Mouse (Mus musculus) brain, embryonic 14.5 days (tissue): ENCODE measurements around the gene Itpripl2. TPM values are rescaled to one million over a fixed set of nuclear protein-coding genes. Genes with fewer than 3 reads are reported as not detected.

Experiments used
- DNase-seq: peaks from one replicate; pipeline ENCODE4 v3.0.0-alpha.2; 2011; ENCODE audit warnings: low read depth
- CTCF ChIP-seq: fragments of 200-500 bp; IDR thresholded peaks from 2 replicates; pipeline ENCODE4 v1.5.1; 2012; ENCODE audit warnings: inconsistent platforms, mild to moderate bottlenecking, moderate library complexity, borderline replicate concordance; ENCODE audit not compliant: insufficient read depth, insufficient read length; ENCODE audit errors: extremely low read depth
- POLR2A ChIP-seq: fragments of 200-500 bp; IDR thresholded peaks from 2 replicates; pipeline ENCODE4 v1.6.1; 2012; ENCODE audit warnings: mild to moderate bottlenecking, inconsistent platforms, borderline replicate concordance; ENCODE audit not compliant: poor library complexity, insufficient read depth, insufficient read length, severe bottlenecking; ENCODE audit errors: extremely low read depth
- polyA plus RNA-seq: library from polyadenylated mRNA; depleted of rRNA; stranded (reverse); fragments of >200 nt; gene quantifications from 2 replicates; pipeline ENCODE4 v1.2.3, GENCODE M21; 2012

The Itpripl2 gene
- polyA plus RNA-seq, 1 experiment: 3.3 TPM

DNA sequence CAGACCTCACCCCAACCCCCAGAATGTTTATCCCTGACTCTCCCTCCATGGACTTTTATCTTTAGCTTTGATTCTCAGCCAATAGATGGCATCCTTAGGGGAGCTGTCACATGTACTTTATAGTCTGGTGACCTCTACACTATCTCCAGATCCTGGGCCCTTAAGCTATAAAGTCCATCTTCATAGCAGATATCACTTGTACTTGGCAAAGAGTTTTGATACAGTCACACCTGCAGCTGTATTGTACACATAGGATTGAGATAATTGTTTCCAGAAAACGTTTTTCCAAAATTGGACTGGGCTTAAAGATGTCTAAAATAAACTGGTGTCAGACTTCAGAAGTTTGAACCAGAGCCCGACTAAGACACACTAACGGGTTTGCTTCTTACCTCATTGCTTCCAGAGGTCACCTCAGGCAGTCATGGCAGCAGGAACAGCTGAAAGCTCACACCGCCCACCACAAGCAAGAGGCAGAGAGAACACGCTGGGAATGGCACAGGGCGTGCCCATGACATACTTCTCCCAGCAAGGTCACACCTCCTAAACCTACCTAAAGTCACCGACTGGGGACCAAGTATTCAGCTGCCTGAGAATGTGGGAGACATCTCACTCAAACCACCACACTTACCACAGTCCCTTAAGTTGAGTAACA is 8.1 kb upstream of the Itpripl2 start:
- TF ChIP-seq CTCF (no peak), POLR2A (no peak)
- no peak for DNase-seq

DNA sequence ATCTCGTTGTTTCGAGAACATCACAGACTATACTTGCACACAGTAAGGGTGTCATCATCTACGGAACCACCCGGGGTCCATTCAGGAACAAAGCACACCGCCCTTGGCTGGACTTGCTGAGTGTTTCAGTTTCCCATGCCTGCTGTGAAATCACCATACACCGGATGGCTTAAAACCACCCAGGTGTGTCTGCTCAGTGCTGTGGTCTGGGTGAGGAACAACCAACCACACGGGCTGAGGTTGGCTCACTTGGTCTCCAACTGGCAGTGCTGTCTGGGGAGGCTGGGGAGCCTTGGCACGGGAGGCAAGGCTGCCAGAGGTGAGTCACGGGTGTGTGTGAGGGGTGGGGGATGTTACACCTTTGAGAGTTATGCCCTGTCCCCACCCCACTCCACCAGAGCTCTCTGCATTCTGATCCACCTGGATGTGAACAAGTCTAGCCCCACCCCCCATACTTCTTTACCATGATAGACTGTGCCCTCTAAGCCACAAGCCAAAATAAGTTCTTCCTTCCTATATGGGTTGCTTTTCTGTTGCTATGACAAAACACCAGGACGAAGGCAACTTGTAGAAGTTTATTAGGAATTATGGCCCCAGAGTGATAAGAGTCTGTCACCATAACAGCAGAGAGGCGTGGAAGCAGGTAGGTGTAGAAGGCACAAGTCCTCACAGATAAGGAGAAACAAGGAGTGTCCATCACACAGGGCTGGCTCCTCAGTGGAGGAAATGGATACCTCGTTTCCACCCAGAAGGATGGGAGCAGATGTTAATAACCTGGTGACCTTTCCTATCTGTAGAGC is 7.4 kb upstream of the Itpripl2 start:
- DNase-seq: no peak
- no peak for TF ChIP-seq POLR2A
- no peak for TF ChIP-seq CTCF

DNA sequence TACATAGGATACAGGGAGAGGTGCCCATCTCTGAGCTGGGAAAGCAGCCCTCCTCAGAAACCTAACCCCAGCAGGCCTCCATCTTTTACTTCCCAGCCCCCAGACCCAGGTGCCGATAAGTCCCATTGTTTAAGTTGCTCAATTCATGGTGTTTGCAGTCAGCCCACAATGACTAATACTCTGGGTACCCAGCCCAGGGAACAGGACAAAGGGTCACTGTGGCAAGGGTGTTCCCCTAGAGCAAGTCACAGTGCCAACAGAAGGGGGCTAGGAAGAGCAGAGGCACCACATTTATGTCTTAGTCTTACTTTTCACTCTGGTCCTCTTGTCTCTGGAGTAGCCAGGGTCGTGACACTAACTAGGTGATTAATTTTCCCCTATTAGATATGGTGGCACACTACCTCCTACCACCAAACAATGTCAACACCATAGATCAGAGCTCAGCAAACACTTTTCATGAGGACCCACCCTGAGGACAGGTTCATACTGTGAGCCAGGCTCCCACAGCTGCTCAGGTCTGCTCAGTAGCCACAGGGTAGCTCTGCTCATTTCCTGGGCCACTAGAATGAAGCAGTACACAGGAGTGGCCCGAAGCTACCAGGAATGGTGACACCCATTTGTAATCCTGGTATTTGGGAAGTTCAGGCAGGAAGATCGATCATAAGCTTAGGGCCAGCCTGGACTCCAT is 3.3 kb upstream of the Itpripl2 start:
- no peak for DNase-seq
- no peak for TF ChIP-seq CTCF
- no peak for TF ChIP-seq POLR2A

DNA sequence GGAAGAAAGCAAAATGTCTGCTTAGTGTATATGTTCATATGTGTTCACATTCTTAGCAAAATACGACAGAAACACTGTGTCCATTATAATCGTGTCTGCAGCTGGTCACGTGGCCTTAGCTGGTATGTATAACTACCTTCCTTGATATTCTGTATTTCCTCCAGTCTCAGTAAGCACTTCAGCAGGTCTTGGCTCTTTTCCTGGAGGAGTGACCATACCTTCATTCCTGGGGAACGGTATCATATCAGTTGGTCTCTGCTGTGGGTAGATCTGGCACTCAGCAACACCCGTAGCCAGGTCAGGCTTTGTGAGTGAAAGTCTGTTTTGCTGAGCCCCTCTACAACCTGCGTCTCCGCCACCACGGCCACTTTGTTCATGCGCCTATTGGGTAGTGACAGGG is 2.1 kb upstream of the Itpripl2 start:
- no peak for TF ChIP-seq CTCF
- no peak for TF ChIP-seq POLR2A
- DNase-seq: no peak

DNA sequence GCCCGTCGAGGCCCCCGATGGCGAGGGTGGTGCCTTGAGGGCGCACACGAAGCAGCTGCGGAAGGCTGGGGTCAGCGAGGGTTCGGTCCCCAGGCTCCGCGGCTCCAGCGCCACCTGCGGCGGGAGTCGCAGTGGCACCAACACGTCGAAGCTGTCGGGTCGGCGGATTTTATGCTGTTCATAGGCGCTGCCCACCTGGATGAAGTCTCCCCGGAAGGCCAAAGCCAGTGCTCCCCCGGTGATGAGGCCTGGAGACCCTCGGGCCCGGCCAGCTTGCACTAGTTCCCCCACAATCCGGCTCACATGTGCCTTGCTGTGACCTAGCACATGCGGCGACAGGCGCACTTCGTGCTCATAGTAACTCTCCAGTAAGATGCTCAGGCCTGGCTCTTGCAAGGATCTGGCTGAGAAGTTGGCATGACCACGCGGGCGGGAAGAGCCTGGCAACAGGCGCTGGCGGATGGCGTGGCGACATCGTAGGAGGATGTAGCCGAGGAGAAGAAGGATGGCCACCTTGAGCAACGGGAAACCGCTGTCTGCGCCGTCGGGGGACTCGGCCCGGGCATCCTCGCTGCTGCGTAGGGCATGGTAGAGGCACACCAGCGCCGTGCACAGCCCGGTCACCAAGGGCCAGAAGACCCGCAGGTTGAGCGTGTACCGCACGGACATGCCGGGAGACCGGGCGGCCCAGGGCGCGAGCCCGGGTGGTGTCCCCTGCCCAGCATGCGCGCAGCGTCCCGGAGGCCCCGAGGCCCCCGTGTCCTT is 927 bp downstream of the Itpripl2 start:
- TF ChIP-seq CTCF: 0 out of 2 replicates have a peak, but pooled peaks have one; percentile 3
- no peak for TF ChIP-seq POLR2A

DNA sequence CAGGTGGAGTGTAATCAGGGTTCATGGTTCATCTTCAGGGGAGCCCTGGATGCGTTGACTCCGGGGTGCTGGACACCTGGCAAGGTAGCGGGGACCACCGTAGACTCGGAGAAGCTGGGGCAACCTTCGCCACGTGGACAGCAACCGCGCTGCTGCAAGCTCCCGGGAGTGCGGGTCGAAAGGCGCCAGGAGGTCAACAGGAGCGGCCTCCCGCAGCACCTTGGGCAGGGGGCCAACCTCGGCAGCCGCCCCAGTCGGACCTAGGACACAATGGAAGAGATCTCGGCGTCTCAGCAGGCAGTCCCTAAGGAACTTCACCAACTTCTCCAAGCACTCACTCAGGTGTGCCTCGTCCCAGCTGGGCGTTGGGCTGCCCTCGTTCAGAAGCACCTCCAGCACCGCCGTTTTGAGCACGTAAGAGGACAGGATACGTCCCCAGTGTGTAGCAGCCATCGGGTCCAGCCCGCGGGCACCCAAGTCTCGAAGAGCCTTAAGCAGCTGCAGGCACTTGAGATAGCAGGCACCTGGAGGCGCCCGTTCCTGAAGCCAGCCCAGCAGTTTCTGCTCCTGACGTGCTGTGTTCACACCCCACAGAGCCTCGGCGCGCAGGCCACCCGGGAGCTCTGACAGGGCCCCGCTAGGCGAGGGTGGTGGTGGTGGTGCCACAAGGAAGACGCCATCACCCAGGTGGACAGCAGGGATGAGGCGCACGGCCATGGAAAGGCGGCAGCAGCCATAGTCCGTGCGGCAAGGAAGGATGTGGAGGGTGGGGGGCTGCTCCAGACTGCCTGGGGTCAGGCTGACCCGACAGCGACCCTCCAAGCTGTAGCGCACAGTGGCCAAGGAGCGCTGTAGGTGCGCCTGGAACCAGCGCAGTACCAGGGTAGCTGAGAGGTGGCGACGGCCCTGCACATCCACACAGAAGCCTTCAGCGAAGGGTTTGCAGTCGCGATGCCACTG is 1.8 kb downstream of the Itpripl2 start:
- TF ChIP-seq CTCF (no peak), POLR2A (no peak)
- no peak for DNase-seq

More for the DNA sequence above, 927 bp downstream of the Itpripl2 start:
- peak; percentile 47 for DNase-seq

DNA sequence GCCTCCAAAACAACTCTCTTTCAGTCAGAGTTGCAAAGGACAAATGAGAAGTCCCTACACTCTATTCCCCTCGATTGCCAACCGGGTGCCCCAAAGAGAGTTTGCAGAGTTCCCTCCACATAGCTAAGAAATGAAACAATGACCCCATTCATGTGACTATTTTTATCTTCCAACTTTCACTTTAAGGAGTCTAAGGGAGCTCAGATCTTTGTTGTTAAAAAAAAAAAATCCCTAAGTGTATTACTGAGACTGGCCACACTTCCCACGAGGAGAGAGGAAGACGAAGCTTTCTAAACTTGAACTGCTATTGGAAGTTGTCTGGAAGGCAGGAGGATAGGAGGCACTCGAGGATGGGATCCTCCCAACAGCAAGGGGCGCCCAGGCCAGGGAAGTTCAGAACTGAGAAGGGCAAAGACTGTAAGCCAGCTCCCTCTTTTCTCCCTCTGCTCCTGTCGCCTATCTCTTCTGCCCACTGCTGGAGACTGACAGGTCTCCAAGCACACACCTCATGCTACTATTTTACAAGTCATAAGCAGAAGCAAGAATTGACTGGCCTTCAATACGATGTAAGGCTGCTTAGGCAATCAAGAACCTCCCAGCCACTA is 3.6 kb downstream of the Itpripl2 start:
- TF ChIP-seq POLR2A (no peak), CTCF (no peak)
- DNase-seq: no peak

DNA sequence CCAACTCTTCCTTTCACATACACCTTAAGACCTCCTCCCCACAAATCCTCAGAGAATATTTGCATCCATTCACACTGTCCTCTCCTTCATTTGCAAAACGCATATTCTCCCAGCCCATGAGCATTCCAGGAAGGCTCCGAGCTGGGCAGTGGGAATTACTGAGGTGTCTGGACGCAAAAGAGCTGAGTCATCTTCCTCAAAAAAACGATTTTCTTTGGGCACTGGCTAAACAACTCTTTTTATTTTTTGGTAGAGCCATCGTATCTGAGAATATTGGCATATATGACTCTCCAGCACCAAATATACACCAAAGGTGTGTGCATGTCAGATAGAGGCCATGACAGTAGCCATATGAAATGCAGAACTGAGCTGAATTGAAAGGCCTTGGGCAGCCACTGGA is 4.9 kb downstream of the Itpripl2 start:
- DNase-seq: no peak
- TF ChIP-seq CTCF (no peak), POLR2A (no peak)

DNA sequence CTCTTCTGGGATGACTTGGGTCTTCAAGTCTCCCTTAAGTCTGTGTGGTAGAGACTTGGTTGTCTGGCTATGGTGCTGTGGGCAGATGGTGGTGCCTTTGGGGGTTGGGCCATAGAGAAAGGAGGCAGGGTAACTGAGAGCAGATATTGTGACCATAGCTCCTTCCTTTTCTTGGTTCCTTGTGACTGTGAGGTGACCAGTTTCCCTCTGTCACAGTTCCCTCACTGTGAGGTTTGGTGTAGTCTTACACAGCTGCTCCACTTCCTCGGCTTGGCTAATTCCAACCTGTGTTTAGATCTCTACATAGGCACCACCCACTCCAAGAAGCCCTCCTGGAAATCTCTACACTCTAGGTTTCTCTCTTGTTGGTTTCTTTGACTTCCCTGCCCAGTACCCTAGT is 7.8 kb downstream of the Itpripl2 start:
- no peak for DNase-seq
- TF ChIP-seq CTCF: no peak
- TF ChIP-seq POLR2A: no peak

DNA sequence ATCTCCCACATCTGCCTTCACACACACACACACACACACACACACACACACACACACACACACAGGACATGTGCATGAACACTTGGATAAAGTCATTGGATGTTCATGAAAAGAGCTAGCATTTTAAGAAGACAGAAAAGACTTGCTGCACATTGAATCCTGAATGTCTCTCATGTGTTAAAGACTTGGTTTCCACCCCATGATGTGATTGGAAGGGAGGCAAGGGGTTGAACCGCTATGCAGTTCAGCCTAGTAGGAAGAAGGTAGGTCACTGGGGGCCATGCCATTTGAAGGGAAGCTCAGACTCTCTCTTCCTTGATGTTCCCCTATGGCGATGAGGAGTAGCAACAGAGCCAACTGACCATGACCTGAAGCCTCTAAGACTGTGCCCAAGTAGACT is 9.8 kb downstream of the Itpripl2 start:
- no peak for DNase-seq
- TF ChIP-seq CTCF: no peak
- no peak for TF ChIP-seq POLR2A

DNA sequence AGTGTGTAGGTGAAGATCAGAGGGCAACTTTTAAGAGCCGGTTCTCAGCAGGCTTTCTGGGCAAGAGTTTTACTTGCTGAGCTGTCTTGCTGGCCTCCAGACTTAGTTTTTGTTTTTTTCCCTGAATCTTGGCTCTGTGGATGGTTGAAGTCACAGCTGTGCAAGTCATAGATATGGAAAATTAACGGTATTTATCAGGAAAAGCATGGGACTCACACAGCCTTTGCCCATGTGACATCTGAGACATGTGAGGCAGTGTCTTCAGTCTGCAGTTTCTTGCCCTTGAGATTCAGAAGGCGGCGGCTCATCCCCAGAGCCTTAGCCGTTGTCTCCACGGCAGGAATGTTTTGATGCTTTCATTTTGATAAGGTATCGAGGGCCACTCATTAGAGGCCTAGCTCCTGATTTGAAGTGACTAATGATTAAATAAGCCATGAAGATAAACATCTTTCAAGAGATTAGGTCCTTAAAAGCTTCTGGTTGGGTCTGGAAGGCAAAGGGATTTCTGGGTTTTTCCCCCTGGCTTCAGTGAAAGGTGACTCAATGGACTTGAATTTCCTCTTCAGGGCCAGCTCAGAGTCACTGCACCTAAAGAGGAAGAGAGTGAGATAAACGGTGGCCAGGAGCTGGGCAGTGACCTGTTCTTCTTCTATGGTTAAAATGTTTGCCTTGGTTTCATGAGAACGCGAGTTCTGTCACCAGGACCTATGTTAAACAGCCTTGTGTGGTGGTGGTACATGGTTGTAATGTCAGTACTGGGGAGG is 10.5 kb downstream of the Itpripl2 start:
- no peak for DNase-seq
- TF ChIP-seq CTCF: no peak
- TF ChIP-seq POLR2A: no peak
